Mouse (Mus musculus): Measurements from ENCODE around the gene Exd1. TPM values are rescaled to one million over a fixed set of nuclear protein-coding genes. Genes with fewer than 3 reads are reported as not detected.
"Not testable (repeated sequence)": the region's sequence is repeated elsewhere in the genome, so short reads cannot be mapped to it uniquely, and the experiment has no call there.

Exd1 gene
- polyA plus RNA-seq, 1 experiment from 2014 or later: 0.11 TPM

DNA sequence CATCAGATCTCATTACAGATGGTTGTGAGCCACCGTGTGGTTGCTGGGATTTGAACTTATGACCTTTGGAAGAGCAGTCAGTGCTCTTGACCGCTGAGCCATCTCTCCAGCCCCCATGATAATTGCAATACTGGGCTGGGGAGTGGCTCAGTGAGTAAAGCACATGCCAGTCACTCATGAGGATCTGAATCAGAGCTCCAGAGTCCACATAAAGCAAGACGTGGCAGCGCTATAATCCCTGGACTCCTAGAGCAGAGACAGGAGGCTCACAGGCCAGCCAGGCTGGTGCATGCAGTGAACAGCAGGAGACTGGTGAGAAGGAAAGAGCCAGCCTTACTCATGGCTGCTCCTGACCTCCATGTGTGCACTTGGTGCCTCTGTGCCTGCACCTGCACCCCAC lies 22.0 kb downstream of the Exd1 start:
- Histone ChIP-seq H3K4me1 (ENCODE audit: insufficient read depth, low read depth, low read length) (no peaks in the 10 kb centered on the region), H3K36me3 (ENCODE audit: insufficient read depth, low read length) (no peaks in the 10 kb centered on the region), H3K9ac (replicated peaks; ENCODE audit: low read depth) (no peak overlapping the region), H3K27ac (ENCODE audit: low read length) (no peak overlapping the region), H3K9me3 (ENCODE audit: low read length) (no peaks in the 10 kb centered on the region), H3K4me3 (ENCODE audit: low read depth, low read length) (no peak overlapping the region), H3K27me3 (replicated peaks; ENCODE audit: insufficient read depth, low read length) (no peaks in the 10 kb centered on the region), H3K4me2 (replicated peaks; ENCODE audit: low read depth, low read length) (no peak overlapping the region)
- ATAC-seq (no peak), DNase-seq (ENCODE audit: low spot score) (no peak)
- TF ChIP-seq CTCF (IDR thresholded peaks at IDR 0.05): no peak
- no peak for TF ChIP-seq EP300 (IDR thresholded peaks at IDR 0.05)
- 49% methylated on average over 4 of the region's 4 CpGs for WGBS

DNA sequence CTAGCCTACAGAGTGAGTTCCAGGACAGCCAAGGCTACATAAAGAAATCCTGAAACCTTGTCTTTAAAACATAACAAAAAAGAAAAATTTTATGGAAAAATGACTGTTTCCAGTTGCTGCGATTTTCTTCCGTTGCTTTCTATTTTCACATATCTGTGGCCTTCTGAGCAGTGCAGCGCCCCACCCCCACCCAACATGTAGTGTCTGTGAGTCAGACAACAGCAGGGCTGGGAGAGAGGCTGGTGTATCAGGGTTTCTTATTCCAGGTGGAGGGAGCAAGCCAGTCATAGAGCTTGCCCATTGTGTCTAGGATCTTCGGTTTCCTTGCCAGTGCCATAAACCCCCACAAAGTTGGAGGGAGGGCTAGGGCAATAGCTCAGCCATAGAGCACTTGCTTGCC lies 23.6 kb downstream of the Exd1 start:
- DNase-seq (ENCODE audit: low spot score) (no peak), ATAC-seq (no peak)
- Histone ChIP-seq H3K9me3 (ENCODE audit: low read length) (no peaks in the 10 kb centered on the region), H3K9ac (replicated peaks; ENCODE audit: low read depth) (no peak overlapping the region), H3K36me3 (ENCODE audit: insufficient read depth, low read length) (no peaks in the 10 kb centered on the region), H3K4me2 (replicated peaks; ENCODE audit: low read depth, low read length) (no peak overlapping the region), H3K4me1 (ENCODE audit: insufficient read depth, low read depth, low read length) (no peaks in the 10 kb centered on the region), H3K27me3 (replicated peaks; ENCODE audit: insufficient read depth, low read length) (no peaks in the 10 kb centered on the region), H3K4me3 (ENCODE audit: low read depth, low read length) (no peak overlapping the region), H3K27ac (ENCODE audit: low read length) (no peak overlapping the region)
- TF ChIP-seq EP300 (IDR thresholded peaks at IDR 0.05) (no peak), CTCF (IDR thresholded peaks at IDR 0.05) (no peak)
- WGBS: 78% methylated on average over 4 of the region's 4 CpGs

DNA sequence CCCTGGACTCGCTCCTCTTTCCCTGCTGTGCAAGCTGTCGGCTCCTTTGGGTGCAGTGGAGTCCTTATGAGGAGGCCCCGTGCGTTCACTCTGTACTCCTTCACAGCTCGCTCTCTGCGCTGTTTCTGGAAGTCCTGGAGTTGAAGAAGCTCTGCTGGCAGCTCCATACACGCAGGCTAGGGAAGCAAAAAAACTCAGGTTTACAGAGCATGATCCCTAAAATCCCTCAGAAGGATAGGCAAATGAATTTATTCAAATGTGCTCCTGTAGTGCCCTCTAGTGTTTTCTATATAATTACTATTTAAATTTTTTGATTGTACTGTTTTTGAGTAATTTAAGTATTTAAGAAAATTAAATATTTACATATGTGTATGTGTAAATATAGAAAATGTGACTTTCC lies 26.9 kb downstream of the Exd1 start:
- Histone ChIP-seq H3K4me1 (ENCODE audit: insufficient read depth, low read depth, low read length) (no peaks in the 10 kb centered on the region), H3K4me2 (replicated peaks; ENCODE audit: low read depth, low read length) (no peak overlapping the region), H3K36me3 (ENCODE audit: insufficient read depth, low read length) (no peaks in the 10 kb centered on the region), H3K27ac (ENCODE audit: low read length) (no peak overlapping the region), H3K9ac (replicated peaks; ENCODE audit: low read depth) (no peak overlapping the region), H3K27me3 (replicated peaks; ENCODE audit: insufficient read depth, low read length) (no peaks in the 10 kb centered on the region), H3K4me3 (ENCODE audit: low read depth, low read length) (no peak overlapping the region), H3K9me3 (ENCODE audit: low read length) (no peaks in the 10 kb centered on the region)
- TF ChIP-seq CTCF (IDR thresholded peaks at IDR 0.05): peak; percentile 29; the same call in 1 of the 2 replicates
- TF ChIP-seq EP300 (IDR thresholded peaks at IDR 0.05): no peak
- DNase-seq (ENCODE audit: low spot score) (peak; percentile 72), ATAC-seq (no peak)
- WGBS: 58% methylated on average over 7 of the region's 7 CpGs

DNA sequence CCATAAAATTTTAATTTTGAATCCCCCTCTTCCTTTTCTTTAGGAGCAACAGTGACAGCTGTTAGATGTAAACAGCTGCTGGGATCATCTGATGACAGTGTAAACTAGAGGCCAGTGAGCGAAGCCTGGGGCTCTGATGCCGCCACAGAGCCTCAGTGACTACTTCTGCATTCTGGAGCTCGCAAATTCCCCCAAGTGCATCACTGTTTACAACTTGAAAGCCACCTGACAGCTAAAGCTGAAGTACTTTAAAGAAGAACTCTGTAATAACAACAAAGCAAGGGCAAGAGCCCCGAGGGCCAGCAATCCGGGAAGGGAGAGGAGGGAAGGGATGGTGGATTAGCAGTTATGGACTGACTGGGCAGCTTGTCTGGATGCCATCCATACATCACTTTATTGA lies 30.6 kb downstream of the Exd1 start:
- Histone ChIP-seq H3K27me3 (replicated peaks; ENCODE audit: insufficient read depth, low read length) (no peaks in the 10 kb centered on the region), H3K4me2 (replicated peaks; ENCODE audit: low read depth, low read length) (no peak overlapping the region), H3K9ac (replicated peaks; ENCODE audit: low read depth) (no peak overlapping the region), H3K27ac (ENCODE audit: low read length) (no peak overlapping the region), H3K4me3 (ENCODE audit: low read depth, low read length) (no peak overlapping the region), H3K4me1 (ENCODE audit: insufficient read depth, low read depth, low read length) (no peaks in the 10 kb centered on the region), H3K9me3 (ENCODE audit: low read length) (no peaks in the 10 kb centered on the region), H3K36me3 (ENCODE audit: insufficient read depth, low read length) (no peaks in the 10 kb centered on the region)
- ATAC-seq (no peak), DNase-seq (ENCODE audit: low spot score) (no peak)
- no peak for TF ChIP-seq CTCF (IDR thresholded peaks at IDR 0.05)
- no peak for TF ChIP-seq EP300 (IDR thresholded peaks at IDR 0.05)
- WGBS: 45% methylated on average over 5 of the region's 5 CpGs

DNA sequence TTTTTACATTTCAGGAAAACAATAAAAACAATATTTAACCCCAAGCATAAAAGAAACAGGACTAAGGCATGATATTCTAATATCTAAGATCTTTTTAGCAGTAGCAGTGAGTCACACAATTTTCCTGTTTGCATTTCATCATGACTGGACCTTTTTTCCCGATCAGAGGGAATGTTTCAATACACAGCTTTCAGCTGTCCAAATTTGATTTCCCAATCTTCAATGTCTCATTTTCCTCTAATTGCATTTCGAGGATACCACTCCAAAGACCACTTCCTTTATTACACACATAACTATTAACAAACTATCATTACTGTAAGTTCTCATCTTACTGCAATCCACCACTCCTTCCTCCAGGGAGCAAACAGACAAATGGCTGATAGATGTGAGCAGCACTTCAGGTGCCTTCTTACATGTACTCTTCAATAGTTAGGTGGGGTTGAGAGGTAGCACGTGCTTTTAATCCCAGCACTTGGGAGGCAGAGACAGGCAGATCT lies 33.4 kb downstream of the Exd1 start:
- DNase-seq (ENCODE audit: low spot score): peak; percentile 63
- TF ChIP-seq EP300 (IDR thresholded peaks at IDR 0.05) (0 out of 2 replicates have a peak, but pooled peaks have one; percentile 29), CTCF (IDR thresholded peaks at IDR 0.05) (no peak)
- Histone ChIP-seq H3K4me3 (ENCODE audit: low read depth, low read length) (no peak overlapping the region), H3K9ac (replicated peaks; ENCODE audit: low read depth) (no peak overlapping the region), H3K27ac (ENCODE audit: low read length) (no peak overlapping the region), H3K36me3 (ENCODE audit: insufficient read depth, low read length) (no peaks in the 10 kb centered on the region), H3K4me2 (replicated peaks; ENCODE audit: low read depth, low read length) (no peak overlapping the region), H3K27me3 (replicated peaks; ENCODE audit: insufficient read depth, low read length) (no peaks in the 10 kb centered on the region), H3K9me3 (ENCODE audit: low read length) (no peaks in the 10 kb centered on the region), H3K4me1 (ENCODE audit: insufficient read depth, low read depth, low read length) (no peaks in the 10 kb centered on the region)
- 54% methylated on average over 3 of the region's 3 CpGs for WGBS
- peak; percentile 28; the same call in 1 of the 2 replicates for ATAC-seq

DNA sequence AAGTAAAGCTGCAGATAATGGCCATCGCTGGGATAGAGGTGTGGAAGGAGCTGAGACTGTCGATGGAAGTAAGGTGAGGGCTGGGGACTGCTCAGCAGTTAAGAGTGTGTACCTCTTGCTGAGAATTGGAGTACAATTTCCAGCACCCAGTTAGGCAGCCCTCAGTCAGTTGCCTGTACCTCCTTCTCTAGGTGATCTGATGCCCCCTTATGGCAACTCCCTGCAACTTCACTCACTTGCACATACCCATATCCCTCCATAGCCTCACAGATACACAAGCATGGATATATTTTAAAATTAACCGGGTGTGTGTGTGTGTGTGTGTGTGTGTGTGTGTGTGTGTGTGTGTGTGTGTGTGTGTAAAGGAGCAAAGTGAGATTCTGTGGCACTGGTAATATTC lies 35.1 kb downstream of the Exd1 start:
- Histone ChIP-seq H3K4me1 (ENCODE audit: insufficient read depth, low read depth, low read length) (no peaks in the 10 kb centered on the region), H3K4me2 (replicated peaks; ENCODE audit: low read depth, low read length) (no peak overlapping the region), H3K4me3 (ENCODE audit: low read depth, low read length) (no peak overlapping the region), H3K27me3 (replicated peaks; ENCODE audit: insufficient read depth, low read length) (no peaks in the 10 kb centered on the region), H3K36me3 (ENCODE audit: insufficient read depth, low read length) (no peaks in the 10 kb centered on the region), H3K27ac (ENCODE audit: low read length) (no peak overlapping the region), H3K9ac (replicated peaks; ENCODE audit: low read depth) (no peak overlapping the region), H3K9me3 (ENCODE audit: low read length) (no peaks in the 10 kb centered on the region)
- 69% methylated on average over 2 of the region's 3 CpGs for WGBS
- no peak for DNase-seq (ENCODE audit: low spot score)
- TF ChIP-seq CTCF (IDR thresholded peaks at IDR 0.05) (peak; percentile 49), EP300 (IDR thresholded peaks at IDR 0.05) (no peak)
- ATAC-seq: no peak

DNA sequence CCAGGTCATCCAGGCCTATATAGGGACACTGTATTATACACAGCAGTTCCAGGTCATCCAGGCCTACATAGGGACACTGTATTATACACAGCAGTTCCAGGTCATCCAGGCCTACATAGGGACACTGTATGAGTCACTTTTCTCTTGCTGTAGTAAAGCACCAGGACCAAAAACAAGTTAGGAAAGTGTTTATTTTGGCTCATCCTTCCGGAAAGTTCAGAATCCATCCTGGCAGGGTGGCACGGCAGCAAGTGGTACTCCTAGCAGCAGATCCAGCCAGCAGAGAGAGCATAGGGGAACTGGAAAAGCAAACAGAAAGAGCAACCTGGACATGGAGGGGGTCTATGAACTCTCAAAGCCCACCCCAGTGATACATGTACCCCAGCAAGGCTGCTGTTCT lies 36.6 kb downstream of the Exd1 start:
- DNase-seq (ENCODE audit: low spot score) (no peak), ATAC-seq (no peak)
- Histone ChIP-seq H3K4me3 (ENCODE audit: low read depth, low read length) (no peak overlapping the region), H3K9me3 (ENCODE audit: low read length) (no peaks in the 10 kb centered on the region), H3K4me1 (ENCODE audit: insufficient read depth, low read depth, low read length) (no peaks in the 10 kb centered on the region), H3K27me3 (replicated peaks; ENCODE audit: insufficient read depth, low read length) (no peaks in the 10 kb centered on the region), H3K36me3 (ENCODE audit: insufficient read depth, low read length) (no peaks in the 10 kb centered on the region), H3K4me2 (replicated peaks; ENCODE audit: low read depth, low read length) (no peak overlapping the region), H3K9ac (replicated peaks; ENCODE audit: low read depth) (no peak overlapping the region), H3K27ac (ENCODE audit: low read length) (no peak overlapping the region)
- WGBS: 77% methylated on average over 2 of the region's 2 CpGs
- no peak for TF ChIP-seq EP300 (IDR thresholded peaks at IDR 0.05)
- no peak for TF ChIP-seq CTCF (IDR thresholded peaks at IDR 0.05)

DNA sequence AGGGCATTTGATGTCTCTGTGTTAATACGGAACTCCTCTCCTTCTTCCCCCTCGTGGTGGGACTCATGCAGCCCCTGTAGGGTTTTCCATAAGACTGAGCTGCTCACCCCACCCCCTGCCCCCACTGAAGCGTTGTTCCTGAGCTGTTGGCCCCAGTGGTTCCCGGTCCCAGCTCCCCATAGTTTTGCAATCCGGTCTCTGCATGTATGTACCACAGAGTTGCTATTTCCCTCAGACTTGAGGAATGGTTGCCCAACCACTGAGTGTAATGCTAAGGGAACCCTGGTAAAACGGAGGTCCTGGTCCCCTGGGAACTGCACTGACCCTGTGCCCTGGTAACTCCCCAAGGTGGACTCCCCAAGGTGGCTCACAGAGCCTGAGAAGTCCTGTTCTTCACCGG lies 38.9 kb downstream of the Exd1 start:
- DNase-seq (ENCODE audit: low spot score); H3K4me2 ChIP-seq (replicated peaks; ENCODE audit: low read depth, low read length); H3K4me3 ChIP-seq (ENCODE audit: low read depth, low read length); H3K4me1 ChIP-seq (ENCODE audit: insufficient read depth, low read depth, low read length); ATAC-seq; H3K9ac ChIP-seq (replicated peaks; ENCODE audit: low read depth); H3K36me3 ChIP-seq (ENCODE audit: insufficient read depth, low read length); H3K9me3 ChIP-seq (ENCODE audit: low read length); H3K27ac ChIP-seq (ENCODE audit: low read length); H3K27me3 ChIP-seq (replicated peaks; ENCODE audit: insufficient read depth, low read length): not testable (repeated sequence)
- WGBS: 55% methylated on average over 7 of the region's 7 CpGs
